Mouse (Mus musculus) adrenal gland, postnatal 25 days (tissue): ENCODE results near the gene Lysmd4. TPM values are rescaled to one million over a fixed set of nuclear protein-coding genes. Genes with fewer than 3 reads are reported as not detected.

Experiments used
- DNase-seq: peaks from one replicate; pipeline ENCODE4 v3.0.0; 2021; ENCODE audit warnings: mixed read lengths
- long read RNA-seq: library from polyadenylated mRNA; stranded (forward); transcript quantifications from one replicate; pipeline ENCODE4 v2.0.0, GENCODE M21; 2021
- total RNA-seq: library from RNA; stranded (reverse); gene quantifications from 2 replicates; pipeline ENCODE4 v1.2.3, GENCODE M21; 2021

Gene Lysmd4
- 11.8 and 13.4 TPM in 2 replicates for total RNA-seq
- long read RNA-seq, transcript Lysmd4-201 (3 exons, 2,898 nt): major isoform, 13 of 28 reads
- long read RNA-seq, transcript Lysmd4-209 (3 exons, 2,110 nt): minor isoform, 6 of 28 reads
- long read RNA-seq, partial matches to known transcripts: 3 of 28 reads
- long read RNA-seq, other reads (novel, unspliced or antisense): 6 of 28 reads

GRCm38 (mm10) chr7:67222220-67222862 is at the start of gene Lysmd4:
TSS of gene Lysmd4 (plus strand) at chr7:67222544.
- DNase-seq: peak; percentile 98

- no peak for DNase-seq
Measured at GRCm38 (mm10) chr7:67173522-67174195, 48.7 kb upstream of the Lysmd4 start.

- DNase-seq: no peak
Measured at GRCm38 (mm10) chr7:67183786-67184185, 38.6 kb upstream of the Lysmd4 start.

- peak; percentile 81 for DNase-seq
Measured at GRCm38 (mm10) chr7:67199412-67199811, 22.9 kb upstream of the Lysmd4 start.

- DNase-seq: no peak
Measured at GRCm38 (mm10) chr7:67203625-67204024, 18.7 kb upstream of the Lysmd4 start.

GRCm38 (mm10) chr7:67205734-67206425 is 16.5 kb upstream of the Lysmd4 start:
- DNase-seq: no peak

GRCm38 (mm10) chr7:67206496-67206895 is 15.8 kb upstream of the Lysmd4 start:
- DNase-seq: no peak

- no peak for DNase-seq
Measured at GRCm38 (mm10) chr7:67207701-67208100, 14.6 kb upstream of the Lysmd4 start.

- DNase-seq: no peak
Measured at GRCm38 (mm10) chr7:67208317-67208716, 14.0 kb upstream of the Lysmd4 start.

GRCm38 (mm10) chr7:67210004-67210833 is 12.1 kb upstream of the Lysmd4 start:
- no peak for DNase-seq

GRCm38 (mm10) chr7:67211341-67211740 is 11.0 kb upstream of the Lysmd4 start:
- no peak for DNase-seq

- no peak for DNase-seq
Measured at GRCm38 (mm10) chr7:67211971-67212370, 10.4 kb upstream of the Lysmd4 start.

- DNase-seq: no peak
Measured at GRCm38 (mm10) chr7:67213589-67213988, 8.8 kb upstream of the Lysmd4 start.

- peak; percentile 19 for DNase-seq
Measured at GRCm38 (mm10) chr7:67216351-67216750, 6.0 kb upstream of the Lysmd4 start.

- DNase-seq: peak; percentile 79
Measured at GRCm38 (mm10) chr7:67217025-67217424, 5.3 kb upstream of the Lysmd4 start.

- no peak for DNase-seq
Measured at GRCm38 (mm10) chr7:67225943-67226625, 3.7 kb downstream of the Lysmd4 start.

- DNase-seq: no peak
Measured at GRCm38 (mm10) chr7:67227538-67227937, 5.2 kb downstream of the Lysmd4 start.

GRCm38 (mm10) chr7:67228390-67228789 is 6.0 kb downstream of the Lysmd4 start:
- DNase-seq: no peak

- DNase-seq: peak; percentile 69
Measured at GRCm38 (mm10) chr7:67228891-67229602, 6.7 kb downstream of the Lysmd4 start.

GRCm38 (mm10) chr7:67229701-67230100 is 7.4 kb downstream of the Lysmd4 start:
- DNase-seq: no peak

- no peak for DNase-seq
Measured at GRCm38 (mm10) chr7:67230221-67230620, 7.9 kb downstream of the Lysmd4 start.
